Mouse (Mus musculus): Measurements from ENCODE around the gene Uqcc3. TPM values are rescaled to one million over a fixed set of nuclear protein-coding genes. Genes with fewer than 3 reads are reported as not detected.
"Not testable (repeated sequence)": the region's sequence is repeated elsewhere in the genome, so short reads cannot be mapped to it uniquely, and the experiment has no call there.

The Uqcc3 gene
- polyA plus RNA-seq, 1 experiment from 2014 or later, result 60.6 TPM

DNA sequence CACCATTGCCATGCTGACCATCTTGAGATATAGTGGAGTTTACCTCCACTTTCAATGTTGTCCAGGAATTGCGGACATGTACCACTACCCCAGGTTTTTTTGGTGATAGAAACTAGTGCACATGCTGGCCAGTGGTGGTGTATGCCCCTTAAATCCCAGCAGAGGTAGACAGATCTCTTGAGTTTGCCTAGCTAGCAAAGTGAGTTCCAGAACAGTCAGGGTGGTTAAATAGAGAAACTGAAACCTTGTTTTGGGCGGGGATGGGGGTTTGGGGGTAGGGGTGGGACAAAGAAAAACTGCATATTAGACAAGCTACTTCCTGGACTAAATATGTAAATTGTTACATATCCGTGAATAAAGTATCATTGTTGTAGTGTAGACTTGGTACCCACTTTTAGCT, 38.3 kb upstream of the Uqcc3 start:
- Histone ChIP-seq H3K4me1 (replicated peaks) (peaks cover 15% of the 10 kb centered on the region), H3K9me3 (replicated peaks) (no peaks in the 10 kb centered on the region), H3K9ac (no peak overlapping the region), H3K4me2 (no peak overlapping the region), H3K4me3 (no peak overlapping the region), H3K36me3 (peaks cover 34% of the 10 kb centered on the region), H3K27ac (ENCODE audit: poor library complexity, severe bottlenecking) (no peak overlapping the region), H3K27me3 (replicated peaks) (no peaks in the 10 kb centered on the region)
- no peak for ATAC-seq (ENCODE audit: insufficient number of reproducible peaks, low FRiP score)
- WGBS, result 92% methylated on average over 3 of the region's 3 CpGs

DNA sequence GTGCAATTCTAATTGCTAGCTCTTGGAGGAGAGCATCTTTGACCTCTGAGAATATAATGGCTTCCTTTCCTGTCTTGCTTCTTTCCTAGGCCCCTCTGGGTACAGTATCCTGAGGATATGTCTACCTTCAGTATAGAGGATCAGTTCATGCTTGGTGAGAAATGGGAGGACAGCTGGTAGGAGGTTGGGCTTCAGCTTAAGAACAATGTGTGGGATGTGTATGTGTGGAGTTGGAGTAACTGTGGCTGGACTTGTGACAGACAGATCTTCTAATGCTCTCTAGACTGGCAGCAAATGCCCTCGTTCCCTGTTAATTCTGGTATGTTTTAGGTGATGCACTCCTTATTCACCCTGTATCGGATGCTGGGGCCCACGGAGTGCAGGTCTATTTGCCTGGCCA, 33.5 kb upstream of the Uqcc3 start:
- Histone ChIP-seq H3K9me3 (replicated peaks) (no peaks in the 10 kb centered on the region), H3K4me1 (replicated peaks) (no peaks in the 10 kb centered on the region), H3K4me2 (no peak overlapping the region), H3K9ac (no peak overlapping the region), H3K36me3 (peaks cover 79% of the 10 kb centered on the region), H3K27me3 (replicated peaks) (no peaks in the 10 kb centered on the region), H3K27ac (ENCODE audit: poor library complexity, severe bottlenecking) (no peak overlapping the region), H3K4me3 (no peak overlapping the region)
- 93% methylated on average over 3 of the region's 3 CpGs for WGBS
- no peak for ATAC-seq (ENCODE audit: insufficient number of reproducible peaks, low FRiP score)

DNA sequence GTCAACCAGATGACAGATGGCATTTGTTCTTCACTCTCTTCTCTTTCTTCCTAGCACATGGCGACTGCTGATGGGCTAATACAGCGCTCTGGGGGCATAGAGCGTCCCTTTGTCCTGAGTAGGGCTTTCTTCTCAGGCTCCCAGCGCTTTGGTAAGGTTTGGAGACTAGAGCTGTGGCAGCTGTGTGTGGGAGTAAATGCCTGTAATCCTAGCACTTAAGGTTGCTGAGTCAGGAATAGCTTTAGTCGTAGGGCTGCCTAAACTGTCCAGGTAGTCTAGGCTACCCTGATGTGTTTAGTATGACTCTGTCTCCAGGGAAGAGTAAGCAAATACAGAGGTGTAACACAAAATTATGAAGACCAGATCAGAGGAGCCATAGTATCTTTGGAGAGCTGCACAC, 31.1 kb upstream of the Uqcc3 start:
- no peak for ATAC-seq (ENCODE audit: insufficient number of reproducible peaks, low FRiP score)
- Histone ChIP-seq H3K36me3 (peaks cover 100% of the 10 kb centered on the region), H3K4me1 (replicated peaks) (no peaks in the 10 kb centered on the region), H3K27me3 (replicated peaks) (no peaks in the 10 kb centered on the region), H3K9me3 (replicated peaks) (no peaks in the 10 kb centered on the region), H3K27ac (ENCODE audit: poor library complexity, severe bottlenecking) (no peak overlapping the region), H3K4me3 (no peak overlapping the region), H3K9ac (no peak overlapping the region), H3K4me2 (no peak overlapping the region)
- WGBS, result 90% methylated on average over 5 of the region's 5 CpGs

DNA sequence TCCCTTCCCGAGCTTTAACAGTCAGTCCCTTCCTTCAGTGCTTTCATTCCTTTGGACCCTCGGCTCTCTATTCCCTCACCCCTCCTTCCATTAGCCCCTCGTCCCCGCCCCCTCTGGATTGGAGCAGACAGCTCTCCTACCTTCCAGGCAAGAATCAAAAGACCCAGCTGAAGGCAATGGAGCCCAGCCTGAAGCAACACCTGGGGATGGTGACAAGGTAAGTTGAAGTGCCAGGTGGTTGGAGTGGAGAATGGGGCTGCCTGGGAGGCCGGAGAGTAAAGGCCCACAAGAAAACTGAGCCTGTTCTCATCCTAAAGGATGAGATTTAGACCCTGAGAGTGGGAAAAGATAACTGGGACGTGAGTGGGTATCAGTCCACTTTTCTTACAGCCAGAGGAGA, 27.8 kb upstream of the Uqcc3 start:
- Histone ChIP-seq H3K4me3 (no peak overlapping the region), H3K9ac (no peak overlapping the region), H3K9me3 (replicated peaks) (no peaks in the 10 kb centered on the region), H3K36me3 (peaks cover 95% of the 10 kb centered on the region), H3K4me2 (no peak overlapping the region), H3K27ac (ENCODE audit: poor library complexity, severe bottlenecking) (no peak overlapping the region), H3K4me1 (replicated peaks) (no peaks in the 10 kb centered on the region), H3K27me3 (replicated peaks) (no peaks in the 10 kb centered on the region)
- ATAC-seq (ENCODE audit: insufficient number of reproducible peaks, low FRiP score), result no peak
- 84% methylated on average over 6 of the region's 6 CpGs for WGBS

DNA sequence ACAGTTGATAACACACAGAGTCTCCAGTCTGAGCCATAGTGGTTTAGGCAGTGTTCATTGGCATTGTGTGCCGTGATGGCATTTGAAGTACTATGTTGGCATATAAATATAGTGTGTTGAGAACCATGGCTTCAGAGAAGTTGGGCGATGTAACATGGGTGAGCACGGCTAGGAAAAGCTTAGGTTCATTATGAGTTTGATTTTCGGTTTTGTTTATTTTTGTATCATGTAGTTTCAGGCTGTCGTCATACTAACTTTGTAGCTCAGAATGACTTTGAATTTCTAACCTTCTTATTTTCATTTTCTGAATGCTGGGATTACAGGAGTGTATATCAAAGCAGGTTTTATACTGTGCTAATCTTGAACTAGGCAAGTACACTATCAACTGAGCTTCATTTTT, 22.7 kb upstream of the Uqcc3 start:
- Histone ChIP-seq H3K4me3 (no peak overlapping the region), H3K36me3 (peaks cover 66% of the 10 kb centered on the region), H3K4me1 (replicated peaks) (peaks cover 17% of the 10 kb centered on the region), H3K9me3 (replicated peaks) (no peaks in the 10 kb centered on the region), H3K27ac (ENCODE audit: poor library complexity, severe bottlenecking) (no peak overlapping the region), H3K4me2 (no peak overlapping the region), H3K27me3 (replicated peaks) (no peaks in the 10 kb centered on the region), H3K9ac (no peak overlapping the region)
- no peak for ATAC-seq (ENCODE audit: insufficient number of reproducible peaks, low FRiP score)
- WGBS, result 95% methylated on average over 5 of the region's 5 CpGs

DNA sequence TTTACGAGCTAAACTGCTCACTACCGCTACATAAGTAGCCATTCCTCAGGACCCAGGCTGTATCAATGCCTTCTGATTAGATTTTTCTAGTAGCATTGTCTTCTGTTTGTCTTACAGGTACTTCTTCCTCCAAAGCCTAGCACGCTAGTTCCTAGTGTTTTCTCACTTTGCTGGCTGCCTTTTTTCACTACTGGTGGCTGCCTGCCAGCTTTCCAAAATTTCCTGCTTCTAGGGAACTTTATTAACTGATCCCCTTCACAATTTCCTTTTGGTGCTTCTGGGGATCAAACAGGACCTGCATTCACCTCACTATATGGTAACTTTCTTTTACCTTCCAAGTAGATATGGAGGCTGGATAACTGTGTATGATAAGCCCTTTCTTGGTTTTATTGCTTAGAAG, 18.4 kb upstream of the Uqcc3 start:
- Histone ChIP-seq H3K27me3 (replicated peaks) (no peaks in the 10 kb centered on the region), H3K9me3 (replicated peaks) (no peaks in the 10 kb centered on the region), H3K9ac (peak overlapping the region; percentile 96), H3K36me3 (peaks cover 52% of the 10 kb centered on the region), H3K4me3 (peak overlapping the region; percentile 97), H3K27ac (ENCODE audit: poor library complexity, severe bottlenecking) (no peak overlapping the region), H3K4me1 (replicated peaks) (peaks cover 32% of the 10 kb centered on the region), H3K4me2 (peak overlapping the region; percentile 94)
- ATAC-seq (ENCODE audit: insufficient number of reproducible peaks, low FRiP score), result no peak
- WGBS, result 33% methylated on average over 3 of the region's 3 CpGs

DNA sequence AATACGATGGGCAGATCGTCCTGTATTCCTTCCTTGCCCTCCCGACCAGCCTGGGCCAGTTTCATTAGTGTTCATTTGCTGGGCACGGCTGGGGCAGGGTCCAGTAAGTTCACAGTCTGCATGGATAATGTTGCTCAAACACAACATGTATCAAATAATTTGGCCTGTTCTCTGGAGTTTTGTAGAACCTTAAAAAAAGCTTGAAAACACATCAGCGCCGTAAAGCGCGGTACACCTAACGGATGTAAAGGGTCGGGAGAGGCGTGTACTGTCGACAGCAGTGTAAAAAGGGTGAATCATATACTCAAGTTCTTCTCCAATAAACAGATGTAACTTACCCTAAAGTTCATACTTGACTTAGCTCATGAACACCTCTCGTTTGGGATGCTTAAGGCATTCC, 17.9 kb upstream of the Uqcc3 start:
- WGBS, result 6% methylated on average over 13 of the region's 13 CpGs
- H3K4me3 ChIP-seq, result peak overlapping the region; percentile 97
- H3K4me1 ChIP-seq (replicated peaks), result peaks cover 36% of the 10 kb centered on the region
- peak overlapping the region; percentile 96 for H3K9ac ChIP-seq
- ATAC-seq (ENCODE audit: insufficient number of reproducible peaks, low FRiP score), result no peak
- H3K9me3 ChIP-seq (replicated peaks), result no peaks in the 10 kb centered on the region
- no peaks in the 10 kb centered on the region for H3K27me3 ChIP-seq (replicated peaks)
- H3K27ac ChIP-seq (ENCODE audit: poor library complexity, severe bottlenecking), result peak overlapping the region; percentile 86
- H3K4me2 ChIP-seq, result peak overlapping the region; percentile 94
- peaks cover 49% of the 10 kb centered on the region for H3K36me3 ChIP-seq

DNA sequence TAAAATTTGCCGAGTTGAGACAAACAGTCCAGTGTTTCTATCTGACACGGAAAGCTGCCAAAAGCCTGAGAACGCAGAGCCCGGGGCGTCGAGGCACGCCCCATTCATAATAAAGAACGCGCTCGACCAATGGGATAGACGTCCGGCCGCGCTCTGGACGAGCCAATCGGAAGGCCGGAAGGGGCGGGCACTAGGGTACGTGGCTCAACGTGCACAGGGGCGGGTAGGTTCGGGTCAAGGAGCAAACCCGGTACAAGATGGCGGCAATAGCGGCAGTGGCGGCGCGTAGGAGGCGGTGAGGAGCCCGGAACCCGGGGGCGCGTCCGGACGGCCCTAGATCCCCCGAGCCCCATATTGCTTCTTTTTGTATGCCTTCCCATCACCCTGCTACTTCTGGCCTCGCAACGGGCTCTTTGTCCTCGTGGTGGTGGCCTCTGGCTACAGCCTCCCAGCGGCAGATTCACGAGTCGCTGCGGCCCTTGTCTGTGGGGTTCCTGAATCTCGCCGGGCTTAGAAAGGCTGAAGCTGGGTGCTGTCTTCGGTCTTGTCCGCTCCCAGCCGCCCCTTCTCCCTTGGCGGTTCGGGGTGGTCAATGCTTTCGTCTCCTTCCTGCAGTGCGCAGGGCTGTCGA, 17.3 kb upstream of the Uqcc3 start, which contains the start of gene Ganab:
Gene Ganab (plus strand): TSS at position 207 of the 631 bp plus-strand sequence.
- H3K27ac ChIP-seq (ENCODE audit: poor library complexity, severe bottlenecking), result peak within 1 kb of the TSS; percentile 86
- no peaks in the 10 kb centered on the region for H3K27me3 ChIP-seq (replicated peaks)
- no peaks in the 10 kb centered on the region for H3K9me3 ChIP-seq (replicated peaks)
- peaks cover 38% of the 10 kb centered on the region for H3K4me1 ChIP-seq (replicated peaks)
- under 1% methylated on average over 53 of the region's 53 CpGs for WGBS
- H3K9ac ChIP-seq, result peak within 1 kb of the TSS; percentile 96
- H3K4me3 ChIP-seq, result peak within 1 kb of the TSS; percentile 97
- ATAC-seq (ENCODE audit: insufficient number of reproducible peaks, low FRiP score), result peak; percentile 99
- peaks cover 44% of the 10 kb centered on the region for H3K36me3 ChIP-seq
- H3K4me2 ChIP-seq, result peak within 1 kb of the TSS; percentile 94

DNA sequence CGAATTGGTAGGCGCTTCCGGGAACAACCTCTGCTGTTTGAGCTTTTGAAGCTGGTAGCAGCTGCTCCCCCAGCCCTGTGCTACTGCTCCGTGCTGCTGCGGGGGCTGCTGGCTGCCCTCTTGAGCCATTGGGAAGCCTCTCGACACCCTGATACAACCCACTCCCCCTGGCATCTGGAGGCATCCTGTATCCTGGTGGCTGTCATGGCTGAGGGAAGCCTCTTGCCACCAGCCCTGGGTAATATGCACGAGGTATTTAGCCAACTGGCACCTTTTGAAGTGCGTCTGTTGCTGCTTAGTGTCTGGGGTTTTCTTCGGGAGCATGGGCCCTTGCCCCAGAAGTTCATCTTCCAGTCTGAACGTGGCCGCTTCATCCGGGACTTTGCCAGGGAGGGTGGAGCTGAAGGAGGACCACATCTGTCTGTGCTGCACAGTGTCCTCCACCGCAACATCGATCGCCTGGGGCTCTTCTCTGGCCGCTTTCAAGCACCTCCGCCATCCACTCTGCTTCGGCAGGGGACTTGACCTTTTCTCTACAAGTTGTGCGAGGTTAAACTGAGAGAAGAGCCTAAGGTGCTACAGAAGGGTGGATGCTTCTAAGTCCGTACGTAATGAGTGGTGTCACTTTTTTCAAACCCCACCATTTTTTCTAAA, 16.6 kb upstream of the Uqcc3 start:
- ATAC-seq (ENCODE audit: insufficient number of reproducible peaks, low FRiP score); H3K9me3 ChIP-seq (replicated peaks); H3K27me3 ChIP-seq (replicated peaks): not testable (repeated sequence)
- H3K4me1 ChIP-seq (replicated peaks), result peaks cover 38% of the 10 kb centered on the region
- H3K27ac ChIP-seq (ENCODE audit: poor library complexity, severe bottlenecking), result peak overlapping the region; percentile 69
- peak overlapping the region; percentile 94 for H3K4me2 ChIP-seq
- peak overlapping the region; percentile 97 for H3K4me3 ChIP-seq
- H3K36me3 ChIP-seq, result peaks cover 39% of the 10 kb centered on the region
- 25% methylated on average over 21 of the region's 21 CpGs for WGBS
- peak overlapping the region; percentile 68 for H3K9ac ChIP-seq

DNA sequence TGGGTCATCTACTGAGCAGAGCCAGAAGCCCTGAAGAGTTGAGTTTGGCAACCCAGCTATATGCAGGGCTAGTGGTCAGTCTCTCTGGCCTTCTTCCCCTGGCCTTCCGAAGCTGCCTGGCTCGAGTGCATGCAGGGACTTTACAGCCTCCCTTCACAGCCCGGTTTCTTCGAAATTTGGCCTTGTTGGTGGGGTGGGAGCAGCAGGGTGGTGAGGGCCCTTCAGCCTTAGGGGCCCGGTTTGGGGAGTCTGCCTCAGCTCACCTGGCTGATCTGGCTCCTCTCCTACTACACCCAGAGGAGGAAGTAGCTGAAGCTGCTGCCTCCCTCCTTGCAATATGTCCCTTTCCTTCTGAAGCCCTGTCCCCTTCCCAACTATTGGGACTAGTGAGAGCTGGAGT, 15.5 kb upstream of the Uqcc3 start:
- not testable (repeated sequence) for H3K4me3 ChIP-seq; H3K27me3 ChIP-seq (replicated peaks); H3K27ac ChIP-seq (ENCODE audit: poor library complexity, severe bottlenecking); H3K4me2 ChIP-seq; H3K9me3 ChIP-seq (replicated peaks); ATAC-seq (ENCODE audit: insufficient number of reproducible peaks, low FRiP score)
- WGBS, result 92% methylated on average over 5 of the region's 5 CpGs
- peaks cover 34% of the 10 kb centered on the region for H3K36me3 ChIP-seq
- H3K9ac ChIP-seq, result peak overlapping the region; percentile 38
- peaks cover 38% of the 10 kb centered on the region for H3K4me1 ChIP-seq (replicated peaks)

DNA sequence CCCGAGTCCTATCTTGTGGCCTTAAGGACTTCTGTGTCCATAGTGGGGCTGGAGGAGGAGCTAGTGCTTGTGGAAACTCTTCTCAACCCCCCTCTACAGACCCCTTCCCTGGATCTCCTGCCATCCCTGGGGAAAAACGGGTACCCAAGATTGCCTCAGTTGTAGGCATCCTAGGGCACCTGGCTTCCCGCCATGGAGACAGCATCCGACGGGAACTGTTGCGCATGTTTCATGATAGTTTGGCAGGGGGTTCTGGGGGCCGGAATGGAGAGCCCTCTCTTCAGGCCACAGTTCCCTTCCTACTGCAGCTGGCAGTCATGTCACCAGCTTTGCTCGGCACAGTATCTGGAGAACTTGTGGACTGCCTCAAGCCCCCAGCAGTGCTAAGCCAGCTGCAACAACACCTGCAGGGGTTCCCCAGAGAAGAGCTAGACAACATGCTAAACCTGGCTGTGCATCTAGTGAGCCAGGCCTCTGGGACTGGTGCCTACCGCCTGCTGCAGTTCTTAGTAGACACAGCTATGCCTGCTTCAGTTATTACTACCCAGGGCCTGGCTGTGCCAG, 14.8 kb upstream of the Uqcc3 start:
- no peaks in the 10 kb centered on the region for H3K9me3 ChIP-seq (replicated peaks)
- no peak overlapping the region for H3K4me3 ChIP-seq
- peaks cover 38% of the 10 kb centered on the region for H3K4me1 ChIP-seq (replicated peaks)
- no peaks in the 10 kb centered on the region for H3K27me3 ChIP-seq (replicated peaks)
- H3K9ac ChIP-seq, result peak overlapping the region; percentile 45
- ATAC-seq (ENCODE audit: insufficient number of reproducible peaks, low FRiP score), result no peak
- H3K4me2 ChIP-seq, result no peak overlapping the region
- peaks cover 37% of the 10 kb centered on the region for H3K36me3 ChIP-seq
- H3K27ac ChIP-seq (ENCODE audit: poor library complexity, severe bottlenecking), result no peak overlapping the region
- WGBS, result 91% methylated on average over 9 of the region's 9 CpGs

All from heart, embryonic 12.5 days (tissue).